Mouse (Mus musculus) ES-E14 (cell line): ENCODE measurements around the gene Alkbh7.

ENCODE experiments used
- CHD2 ChIP-seq: IDR thresholded peaks from 2 replicates; pipeline ENCODE4 v1.6.1; 2014; ENCODE audit warnings: mild to moderate bottlenecking, low read depth, low read length, inconsistent platforms
- HCFC1 ChIP-seq: IDR thresholded peaks from 2 replicates; pipeline ENCODE4 v1.6.1; 2012; ENCODE audit warnings: low read length, inconsistent platforms, borderline replicate concordance; ENCODE audit not compliant: insufficient read depth

DNA sequence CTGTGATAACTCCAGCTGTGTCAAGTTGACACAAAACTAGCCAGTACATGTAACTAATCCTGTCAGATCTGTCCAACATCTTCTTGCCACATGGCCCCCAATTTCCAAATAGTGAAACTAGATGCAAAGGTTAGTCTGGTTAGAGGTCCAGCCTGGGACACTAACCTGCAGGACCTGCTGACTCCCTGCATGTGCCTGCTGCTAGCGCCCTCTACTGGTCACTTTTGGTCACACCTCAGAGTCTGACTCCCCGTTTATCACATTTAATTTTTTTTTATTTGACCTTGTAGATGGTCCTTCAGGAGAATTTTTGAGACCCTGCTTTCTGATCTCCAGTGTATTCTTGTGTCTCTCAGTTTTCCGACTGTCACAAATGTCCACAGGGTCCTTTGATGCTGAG is 46.2 kb upstream of the Alkbh7 start:
- TF ChIP-seq CHD2 (no peak), HCFC1 (no peak)
